Mouse (Mus musculus) layer of hippocampus, adult 9-10 months (tissue): ENCODE results near the gene C130050O18Rik.
A peak's percentile ranks its signal among the peaks of the same experiment; 100 is the strongest.

Experiments used
- DNase-seq: peaks from one replicate; pipeline ENCODE4 v3.0.0; 2022; ENCODE audit warnings: low spot score

Gene C130050O18Rik

DNA sequence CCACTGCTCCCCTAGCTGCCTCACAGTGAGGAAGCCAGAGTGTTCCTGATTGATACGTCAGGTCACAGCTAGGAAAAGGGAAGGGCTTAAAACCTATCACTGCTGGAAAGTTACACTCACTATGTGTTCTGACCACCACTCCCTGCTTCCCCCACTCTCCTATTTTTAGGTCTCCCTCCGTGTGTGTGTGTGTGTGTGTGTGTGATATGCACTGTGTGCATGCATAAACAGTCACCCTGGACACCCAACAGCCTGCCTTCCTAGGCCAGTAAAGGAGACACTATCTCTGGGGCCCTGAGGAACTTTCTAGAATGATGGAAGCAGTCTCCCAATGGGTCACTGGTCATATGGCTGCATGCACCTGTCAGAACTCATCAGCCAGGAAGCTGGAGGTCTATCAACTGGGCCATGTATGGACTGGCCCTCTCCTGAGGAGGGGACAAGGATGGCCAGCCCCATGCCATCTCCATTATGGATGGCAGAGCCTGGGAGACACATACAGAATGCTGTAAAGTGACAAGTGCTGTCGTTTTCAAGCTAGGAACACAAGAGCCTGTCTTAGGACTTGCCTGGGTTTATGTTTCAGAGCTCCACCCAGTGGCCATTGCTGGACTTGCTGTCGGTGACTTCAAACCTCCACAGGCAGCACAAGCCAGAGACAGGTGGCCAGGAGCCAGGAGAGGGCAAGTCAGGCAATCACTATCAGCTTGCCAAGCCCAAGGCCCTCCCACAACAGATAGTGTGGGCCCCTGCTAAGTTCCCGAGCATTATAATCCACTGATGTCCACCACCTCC lies 6.9 kb upstream of the C130050O18Rik start:
- peak; percentile 94 for DNase-seq

GRCm38 (mm10) chr5:139398786-139399185 lies 6.3 kb upstream of the C130050O18Rik start:
- no peak for DNase-seq

GRCm38 (mm10) chr5:139399991-139400390 lies 5.1 kb upstream of the C130050O18Rik start:
- DNase-seq = no peak

- DNase-seq = no peak
Observed at GRCm38 (mm10) chr5:139402106-139402505, 3.0 kb upstream of the C130050O18Rik start.

GRCm38 (mm10) chr5:139403692-139404260 lies 1.3 kb upstream of the C130050O18Rik start:
- no peak for DNase-seq

DNA sequence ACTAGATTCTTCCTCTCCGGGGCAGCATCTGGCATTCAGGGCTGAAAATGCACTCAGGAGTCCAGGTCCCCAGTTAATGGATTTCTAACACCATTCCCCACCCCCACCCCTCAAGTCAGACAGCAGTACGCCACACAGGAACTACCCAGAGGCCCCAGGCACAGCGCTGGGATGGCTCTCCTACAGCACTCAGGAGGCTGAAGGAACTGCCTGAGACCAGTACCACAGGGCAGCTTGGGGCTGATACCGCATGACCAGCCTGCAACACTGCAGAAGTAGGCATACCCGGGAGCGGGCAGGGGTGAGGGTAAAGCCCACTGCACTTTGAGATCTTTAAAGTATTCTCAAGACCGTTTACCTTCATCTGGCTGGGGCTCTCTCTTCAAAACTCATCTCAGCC lies 398 bp downstream of the C130050O18Rik start:
- no peak for DNase-seq

- no peak for DNase-seq
Observed at GRCm38 (mm10) chr5:139405953-139406352, 873 bp downstream of the C130050O18Rik start.

DNA sequence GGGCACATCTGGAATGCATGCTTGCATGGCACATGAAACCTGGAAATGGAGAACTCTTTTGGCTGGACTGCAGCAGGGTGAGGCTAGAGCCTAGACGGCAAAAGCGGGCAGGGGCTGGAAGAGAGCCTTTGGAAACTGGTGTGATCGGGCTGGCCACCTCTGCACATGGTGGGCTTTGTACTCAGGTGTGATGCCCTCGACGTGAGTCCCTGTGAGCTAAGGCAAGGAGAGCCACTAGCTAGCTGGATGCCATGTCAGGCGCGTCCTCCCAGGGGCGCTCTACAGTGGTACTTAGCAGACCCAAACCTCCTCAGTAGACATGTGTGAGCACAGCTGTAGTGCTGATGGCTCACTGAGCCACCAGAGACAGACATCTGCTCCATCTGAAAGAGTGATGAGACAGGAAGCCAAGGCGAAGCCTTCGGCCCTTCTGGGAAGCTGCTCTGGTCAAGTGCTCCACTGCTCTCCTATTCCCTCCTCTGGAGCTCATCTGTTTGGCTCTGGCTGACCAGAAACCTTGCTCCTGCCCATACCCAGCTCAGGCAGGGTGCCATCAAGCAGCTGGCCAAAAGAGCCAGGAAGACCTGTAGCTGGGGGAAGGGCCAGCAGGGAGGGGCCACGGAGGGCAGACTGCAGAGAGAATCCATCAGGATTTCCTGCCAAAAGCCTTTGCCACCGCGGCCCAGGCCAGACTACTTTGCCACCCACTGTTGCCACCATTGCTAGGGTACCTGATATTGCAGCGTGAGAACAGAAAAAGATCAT lies 2.2 kb downstream of the C130050O18Rik start:
- DNase-seq = no peak

DNA sequence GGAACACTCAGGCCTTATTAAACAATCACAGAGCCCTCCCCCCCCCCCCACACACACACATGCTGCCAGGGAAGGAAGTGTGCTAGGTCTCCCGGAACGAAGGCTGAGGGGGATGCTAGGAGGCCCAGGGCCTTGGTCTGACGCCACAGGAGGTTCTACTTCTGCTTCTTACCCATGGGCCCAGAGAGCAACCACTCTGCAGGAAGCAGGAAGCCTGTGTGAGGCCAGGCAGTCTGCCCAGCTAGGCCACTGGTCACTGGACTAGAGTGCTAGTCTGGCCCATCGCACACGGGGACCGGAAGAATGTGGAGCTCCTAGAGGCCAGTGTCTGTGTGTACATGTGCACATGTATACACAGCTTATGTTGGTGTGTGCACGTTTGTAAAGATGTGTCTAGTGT lies 3.4 kb downstream of the C130050O18Rik start:
- no peak for DNase-seq

- no peak for DNase-seq
Observed at GRCm38 (mm10) chr5:139409412-139409811, 4.3 kb downstream of the C130050O18Rik start.

DNA sequence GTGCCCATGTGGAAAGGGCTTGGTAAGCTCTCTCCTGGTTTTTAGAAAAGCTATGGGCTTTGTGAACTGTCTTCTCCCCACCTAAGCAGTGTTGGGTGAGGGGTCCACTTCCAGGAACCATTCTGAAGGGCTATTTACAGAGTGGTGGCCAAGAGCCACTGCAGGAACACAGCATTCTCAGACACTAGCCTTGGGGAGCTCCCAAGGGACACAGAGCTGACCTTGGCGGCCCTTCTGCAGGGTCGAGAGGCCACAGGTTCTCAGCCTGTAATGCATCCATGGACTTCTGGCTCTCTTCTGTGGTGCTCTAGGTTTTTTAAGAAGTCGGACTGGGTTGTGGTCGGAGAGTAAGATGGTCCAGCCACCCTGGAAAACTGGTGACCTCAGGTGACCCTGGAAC lies 5.0 kb downstream of the C130050O18Rik start:
- no peak for DNase-seq

DNA sequence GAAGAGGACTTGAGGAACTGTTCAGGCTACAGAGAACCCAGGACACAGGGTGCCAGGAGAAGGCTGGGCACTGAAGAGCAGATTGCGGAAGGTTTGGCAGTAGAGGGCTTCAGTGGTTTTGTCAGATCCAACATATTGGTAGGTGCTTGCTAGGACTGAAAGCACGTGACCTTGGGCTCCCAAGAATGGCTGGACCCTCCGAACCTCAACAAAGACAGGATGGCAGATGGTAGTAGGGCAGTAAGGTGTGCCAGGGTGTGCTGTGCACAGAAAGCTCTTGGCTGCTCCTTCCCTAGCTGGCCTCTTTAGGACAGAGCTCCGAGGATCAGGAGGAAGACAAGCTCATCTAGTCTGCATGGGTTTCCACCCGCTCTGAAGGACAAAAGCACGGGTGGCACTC lies 6.0 kb downstream of the C130050O18Rik start:
- DNase-seq = no peak

- DNase-seq = no peak
Observed at GRCm38 (mm10) chr5:139411665-139412314, 6.7 kb downstream of the C130050O18Rik start.

DNA sequence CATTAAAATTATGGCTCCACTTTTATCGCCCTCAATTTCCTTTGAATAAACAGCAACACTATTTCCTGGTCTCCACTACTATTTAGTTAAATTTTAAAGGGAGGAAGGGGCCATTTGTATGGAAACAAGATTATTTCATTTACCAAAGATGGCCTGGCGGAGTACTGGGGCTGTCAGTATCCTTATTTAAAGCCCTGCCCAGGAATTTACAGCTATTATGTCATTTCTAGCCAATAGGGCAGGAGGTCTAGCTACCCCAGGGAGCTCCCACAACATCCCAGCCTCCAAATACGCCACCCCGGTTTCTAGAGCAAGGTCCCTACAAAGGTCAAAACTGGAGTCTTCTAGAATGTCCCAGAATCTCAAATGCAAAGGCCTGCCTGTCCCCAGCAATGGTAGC lies 8.5 kb downstream of the C130050O18Rik start:
- DNase-seq = no peak

DNA sequence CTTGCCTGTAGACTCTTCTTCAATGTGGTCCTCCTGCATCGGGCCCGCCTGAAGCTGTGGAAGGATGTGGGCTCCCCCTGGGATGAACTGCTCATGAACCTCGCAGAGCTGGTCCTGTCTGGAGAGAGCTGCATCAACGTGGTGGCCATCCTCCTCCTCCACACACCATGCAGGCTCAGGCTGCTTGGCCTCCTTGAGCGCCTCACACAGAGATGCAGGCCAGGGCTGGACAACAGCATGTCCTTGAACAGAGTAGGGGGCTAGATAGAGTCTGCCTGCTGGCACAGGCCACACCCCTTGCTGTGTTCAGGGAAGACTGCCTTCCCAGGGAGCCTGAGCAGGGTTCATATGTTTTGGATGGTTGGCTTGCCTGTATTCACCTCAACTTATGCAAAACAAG lies 9.9 kb downstream of the C130050O18Rik start:
- DNase-seq = no peak

- DNase-seq = no peak
Observed at GRCm38 (mm10) chr5:139416942-139417341, 11.9 kb downstream of the C130050O18Rik start.

DNA sequence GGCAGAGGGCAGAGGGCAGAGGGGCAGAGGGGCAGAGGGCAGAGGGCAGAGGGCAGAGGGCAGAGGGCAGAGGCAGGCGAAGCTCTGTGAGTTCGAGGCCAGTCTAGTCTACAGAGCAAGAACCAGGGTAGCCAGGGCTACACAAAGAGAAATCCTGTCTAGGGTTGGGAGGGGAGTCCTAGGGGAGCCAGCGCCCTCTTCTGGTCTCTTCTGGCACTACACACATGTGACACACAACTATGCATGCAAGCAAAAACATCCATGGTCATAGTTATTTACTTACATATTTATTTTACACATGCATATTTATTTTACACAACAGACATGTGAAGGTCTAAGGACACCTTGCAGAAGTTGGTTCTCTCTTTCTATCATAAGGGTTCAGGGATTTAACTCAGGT lies 12.4 kb downstream of the C130050O18Rik start:
- DNase-seq = no peak

DNA sequence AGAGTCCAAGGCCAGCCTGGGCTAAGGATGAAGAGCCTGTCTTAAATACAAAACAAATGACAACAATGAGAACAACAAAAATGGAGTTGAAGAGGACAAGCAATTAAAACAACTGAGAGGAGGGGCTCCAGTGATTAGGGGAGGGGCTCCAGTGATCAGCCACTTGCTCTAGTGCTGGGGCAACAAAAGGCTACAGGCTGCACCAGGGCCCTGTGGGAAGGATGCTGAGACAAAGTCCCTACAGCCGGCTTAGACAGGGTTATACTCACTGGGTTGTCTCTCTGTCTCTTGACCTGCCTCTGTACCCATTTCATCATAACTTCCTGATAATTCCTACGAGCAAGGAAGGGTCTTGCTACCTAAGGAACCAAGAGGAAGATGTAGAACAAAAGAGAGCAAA lies 13.0 kb downstream of the C130050O18Rik start:
- DNase-seq = no peak

DNA sequence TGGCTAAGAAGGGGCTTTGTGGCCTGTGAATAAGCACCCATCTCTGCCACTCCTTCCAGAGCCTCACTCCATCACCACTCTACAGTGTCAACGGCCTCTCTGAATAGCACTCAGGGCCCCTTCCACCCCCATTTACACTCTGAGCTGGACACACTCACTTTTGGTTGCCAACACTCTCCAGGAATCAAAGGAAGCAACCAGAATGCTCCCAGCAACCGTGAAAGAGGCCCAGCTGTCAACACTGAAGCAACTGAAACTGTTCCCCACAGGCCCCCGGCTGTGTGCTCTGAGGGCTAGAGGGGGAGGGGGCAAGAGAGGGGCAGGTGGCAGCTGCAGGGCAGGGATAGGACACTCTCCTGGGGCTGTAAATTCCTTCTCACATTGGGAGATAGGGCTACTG lies 13.6 kb downstream of the C130050O18Rik start:
- no peak for DNase-seq

DNA sequence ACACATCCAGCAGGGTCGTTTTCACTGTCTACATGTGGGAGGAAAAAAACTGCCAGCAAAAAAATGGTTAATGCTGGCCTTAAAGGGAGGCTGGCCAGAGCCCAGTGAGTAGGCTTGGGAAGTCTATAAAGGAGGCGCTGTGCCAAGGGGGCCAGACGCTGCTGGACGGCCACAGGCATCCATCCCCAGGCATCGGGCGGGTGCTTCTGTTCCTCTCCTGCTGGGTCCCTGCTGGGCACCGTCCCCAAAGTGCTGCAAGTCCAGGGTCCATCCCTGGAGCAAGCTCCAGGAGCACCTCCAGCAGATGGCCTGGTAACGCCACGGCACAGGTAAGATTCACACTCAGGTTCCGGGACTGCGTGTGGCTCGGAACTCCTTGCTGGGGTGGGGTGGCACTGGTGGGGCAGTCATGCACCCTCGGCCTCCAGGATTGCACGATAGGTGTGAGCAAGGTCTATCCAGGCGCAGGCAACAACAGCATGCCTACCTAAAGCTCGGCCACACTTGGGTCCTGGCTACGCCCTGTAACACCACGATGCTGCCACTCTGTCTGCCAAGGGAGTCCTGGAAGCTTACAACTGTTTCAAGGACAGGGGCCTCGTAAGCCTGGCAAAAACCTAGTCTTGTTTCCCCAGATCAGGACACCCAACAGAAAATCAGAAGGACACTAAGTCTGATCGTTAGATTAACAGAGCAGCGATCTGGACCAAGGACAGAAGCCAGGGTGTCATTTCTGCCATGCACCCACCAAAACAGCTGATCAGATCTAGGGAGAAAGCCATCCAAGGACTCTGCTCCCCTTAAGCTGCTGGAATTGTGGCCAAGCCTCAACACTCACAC lies 18.2 kb downstream of the C130050O18Rik start, which contains the start of gene Gper1:
TSS of gene Gper1 (plus strand) at position 126 of the 840 bp plus-strand sequence.
- no peak for DNase-seq

- DNase-seq = no peak
Observed at GRCm38 (mm10) chr5:139425198-139425597, 20.1 kb downstream of the C130050O18Rik start.
